Mouse (Mus musculus): Measurements from ENCODE around the gene Akr7a5. TPM values are rescaled to one million over a fixed set of nuclear protein-coding genes. Genes with fewer than 3 reads are reported as not detected.

Gene Akr7a5
- polyA plus RNA-seq, 1 experiment from 2014 or later, result 131 TPM

DNA sequence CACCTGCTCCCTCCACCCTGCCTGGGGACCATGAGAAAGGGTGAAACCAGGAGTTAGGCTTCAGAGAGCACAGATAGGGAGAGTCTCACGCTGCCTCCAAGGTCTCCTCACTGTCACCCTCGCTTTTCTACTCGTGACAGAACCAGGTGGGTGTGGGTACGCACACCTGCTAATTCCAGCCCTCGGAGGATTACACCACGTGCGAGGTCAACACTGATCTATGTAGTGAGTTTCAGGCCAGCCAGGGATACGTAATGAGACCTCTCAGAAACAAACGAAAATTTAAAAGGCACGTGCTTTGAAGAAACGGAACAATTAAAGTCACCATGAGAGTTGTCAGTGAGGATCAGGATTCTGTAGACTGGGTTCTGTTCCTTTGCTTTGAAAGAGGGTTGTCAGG, 7.9 kb downstream of the Akr7a5 start:
- POLR2A ChIA-PET, result no interaction called here

GRCm38 (mm10) chr4:139319740-139320139, 9.2 kb downstream of the Akr7a5 start:
- H3K27me3 ChIP-seq, result no peaks in the 10 kb centered on the region
- in situ Hi-C loops (cut with MboI; ENCODE audit: low pct_unique_long_range_greater_than_20kb), result no loop called here
- no peak for TF ChIP-seq CTCF (IDR thresholded peaks at IDR 0.05)
- ChIA-PET POLR2A (no interaction called here), CTCF (interaction anchor here (1.1 kb wide), 1 partner anchor 17 kb away, joined by 3 read pairs; no protein-coding TSS in a partner anchor)
- ATAC-seq, result no peak
- DNase-seq (ENCODE audit: low read depth, low spot score), result no peak

More for the DNA sequence above, 7.9 kb downstream of the Akr7a5 start:
- H3K27me3 ChIP-seq, result no peaks in the 10 kb centered on the region
- in situ Hi-C loops (cut with MboI; ENCODE audit: low pct_unique_long_range_greater_than_20kb), result no loop called here
- TF ChIP-seq CTCF (IDR thresholded peaks at IDR 0.05), result no peak
- ATAC-seq, result no peak
- DNase-seq (ENCODE audit: low read depth, low spot score), result no peak
- CTCF ChIA-PET, result no interaction called here

- in situ Hi-C loops (cut with MboI; ENCODE audit: low pct_unique_long_range_greater_than_20kb), result no loop called here
- CTCF ChIA-PET, result interaction anchor here (1.0 to 1.5 kb wide), 5 partner anchors 8 to 253 kb away, joined by 3 to 9 read pairs (median 3); partner anchors contain the start of genes Akr7a5 and Pqlc2
- TF ChIP-seq CTCF (IDR thresholded peaks at IDR 0.05), result no peak
- ATAC-seq, result no peak
- POLR2A ChIA-PET, result no interaction called here
- no peaks in the 10 kb centered on the region for H3K27me3 ChIP-seq
- no peak for DNase-seq (ENCODE audit: low read depth, low spot score)
Measured at GRCm38 (mm10) chr4:139330605-139331004, 20.1 kb downstream of the Akr7a5 start.

DNA sequence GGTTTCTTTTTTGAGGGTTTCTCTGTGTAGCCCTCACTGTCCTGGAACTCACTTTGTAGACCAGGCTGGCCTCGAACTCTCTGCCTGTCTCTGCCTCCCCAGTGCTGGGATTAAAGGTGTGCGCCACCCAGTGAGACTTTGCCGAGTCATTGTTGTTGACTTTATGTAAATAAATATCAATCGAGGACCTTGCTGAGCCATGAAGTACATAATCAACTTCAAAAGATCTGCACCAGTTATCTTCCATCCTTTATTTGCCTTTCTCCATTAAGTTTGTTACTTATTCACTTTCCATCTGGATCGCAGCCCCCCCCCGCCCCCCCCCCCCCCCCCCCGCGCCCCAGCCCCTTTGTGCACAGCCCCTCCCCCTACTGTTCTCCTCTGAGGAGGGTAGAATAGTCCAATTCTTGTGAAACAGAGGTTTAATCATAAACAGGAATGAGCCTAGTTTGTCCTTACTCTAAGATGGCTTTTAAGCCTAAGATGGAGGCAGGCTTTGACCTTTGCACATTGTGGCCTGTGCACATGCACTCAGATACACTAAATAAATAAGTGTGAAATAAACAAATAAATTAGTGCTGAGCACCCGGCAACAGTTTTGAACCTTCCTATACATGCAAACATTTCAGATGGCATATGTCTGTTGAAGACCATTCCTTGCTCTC, 24.2 kb downstream of the Akr7a5 start:
- in situ Hi-C loops (cut with MboI; ENCODE audit: low pct_unique_long_range_greater_than_20kb), result no loop called here
- DNase-seq (ENCODE audit: low read depth, low spot score), result no peak
- no peaks in the 10 kb centered on the region for H3K27me3 ChIP-seq
- ATAC-seq, result no peak
- POLR2A ChIA-PET, result no interaction called here
- TF ChIP-seq CTCF (IDR thresholded peaks at IDR 0.05), result no peak
- CTCF ChIA-PET, result interaction anchor here (1.2 kb wide), 1 partner anchor 46 kb away, joined by 3 read pairs; no protein-coding TSS in a partner anchor

DNA sequence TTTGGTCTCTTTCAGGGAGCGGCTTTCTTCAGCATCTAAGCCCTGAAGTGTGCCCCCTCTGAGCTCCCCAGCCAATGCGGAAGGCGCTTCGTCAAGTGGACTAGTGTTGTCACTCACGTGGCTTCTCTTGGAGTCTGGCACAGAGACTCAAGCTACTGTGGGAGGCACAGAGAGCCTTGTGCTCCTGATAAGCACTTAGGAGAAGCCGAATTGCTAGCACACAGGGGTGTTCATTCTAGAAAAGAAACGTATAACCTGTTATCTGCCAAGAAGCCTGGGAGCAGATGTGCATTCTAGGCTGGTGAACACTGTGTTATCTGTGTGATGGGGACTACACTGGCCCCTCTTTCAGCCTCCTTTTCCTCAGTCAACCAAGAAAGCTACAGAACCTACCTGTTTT, 25.0 kb downstream of the Akr7a5 start:
- in situ Hi-C loops (cut with MboI; ENCODE audit: low pct_unique_long_range_greater_than_20kb), result no loop called here
- CTCF ChIA-PET, result interaction anchor here (1.2 kb wide), 1 partner anchor 47 kb away, joined by 3 read pairs; no protein-coding TSS in a partner anchor
- no peaks in the 10 kb centered on the region for H3K27me3 ChIP-seq

GRCm38 (mm10) chr4:139336822-139337483, 26.4 kb downstream of the Akr7a5 start:
- ChIA-PET POLR2A (no interaction called here), CTCF (interaction anchor here (0.5 to 1.0 kb wide), 6 partner anchors 10 to 177 kb away, joined by 3 to 4 read pairs (median 3); partner anchors contain the start of genes Akr7a5 and Pqlc2)
- TF ChIP-seq CTCF (IDR thresholded peaks at IDR 0.05), result no peak
- in situ Hi-C loops (cut with MboI; ENCODE audit: low pct_unique_long_range_greater_than_20kb), result no loop called here
- ATAC-seq (no peak), DNase-seq (ENCODE audit: low read depth, low spot score) (no peak)
- no peaks in the 10 kb centered on the region for H3K27me3 ChIP-seq

More for the DNA sequence above, 25.0 kb downstream of the Akr7a5 start:
- ATAC-seq (no peak), DNase-seq (ENCODE audit: low read depth, low spot score) (no peak)
- POLR2A ChIA-PET, result no interaction called here
- TF ChIP-seq CTCF (IDR thresholded peaks at IDR 0.05), result no peak

DNA sequence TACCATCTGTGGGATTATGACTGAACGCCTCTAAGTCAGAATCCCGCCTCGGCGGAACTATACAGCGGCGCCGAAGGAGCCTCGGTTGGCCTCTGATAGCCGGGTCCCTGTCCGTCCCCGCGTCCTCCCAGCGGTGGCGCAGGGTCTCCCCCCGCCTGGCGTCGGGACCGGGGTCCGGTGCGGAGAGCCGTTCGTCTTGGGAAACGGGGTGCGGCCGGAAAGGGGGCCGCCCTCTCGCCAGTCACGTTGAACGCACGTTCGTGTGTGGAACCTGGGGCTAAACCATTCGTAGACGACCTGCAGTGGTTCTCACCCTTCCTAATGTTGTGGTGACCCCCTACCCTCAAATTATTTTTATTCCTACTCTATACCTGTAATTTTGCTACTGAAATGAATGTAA, 27.6 kb downstream of the Akr7a5 start:
- POLR2A ChIA-PET, result no interaction called here
- TF ChIP-seq CTCF (IDR thresholded peaks at IDR 0.05), result no peak
- in situ Hi-C loops (cut with MboI; ENCODE audit: low pct_unique_long_range_greater_than_20kb), result no loop called here

GRCm38 (mm10) chr4:139340835-139341234, 30.3 kb downstream of the Akr7a5 start:
- in situ Hi-C loops (cut with MboI; ENCODE audit: low pct_unique_long_range_greater_than_20kb), result no loop called here
- no peak for TF ChIP-seq CTCF (IDR thresholded peaks at IDR 0.05)
- no peak for ATAC-seq
- POLR2A ChIA-PET, result interaction anchor here (0.6 kb wide), 1 partner anchor 29 kb away, joined by 3 read pairs; no protein-coding TSS in a partner anchor
- DNase-seq (ENCODE audit: low read depth, low spot score), result no peak
- CTCF ChIA-PET, result interaction anchor here (0.9 kb wide), 1 partner anchor 10 kb away, joined by 3 read pairs; no protein-coding TSS in a partner anchor
- H3K27me3 ChIP-seq, result no peaks in the 10 kb centered on the region

More for the DNA sequence above, 27.6 kb downstream of the Akr7a5 start:
- CTCF ChIA-PET, result interaction anchor here (0.9 to 1.5 kb wide), 3 partner anchors 8 to 50 kb away, joined by 4 to 9 read pairs (median 4); no protein-coding TSS in a partner anchor
- DNase-seq (ENCODE audit: low read depth, low spot score) (no peak), ATAC-seq (no peak)
- no peaks in the 10 kb centered on the region for H3K27me3 ChIP-seq

DNA sequence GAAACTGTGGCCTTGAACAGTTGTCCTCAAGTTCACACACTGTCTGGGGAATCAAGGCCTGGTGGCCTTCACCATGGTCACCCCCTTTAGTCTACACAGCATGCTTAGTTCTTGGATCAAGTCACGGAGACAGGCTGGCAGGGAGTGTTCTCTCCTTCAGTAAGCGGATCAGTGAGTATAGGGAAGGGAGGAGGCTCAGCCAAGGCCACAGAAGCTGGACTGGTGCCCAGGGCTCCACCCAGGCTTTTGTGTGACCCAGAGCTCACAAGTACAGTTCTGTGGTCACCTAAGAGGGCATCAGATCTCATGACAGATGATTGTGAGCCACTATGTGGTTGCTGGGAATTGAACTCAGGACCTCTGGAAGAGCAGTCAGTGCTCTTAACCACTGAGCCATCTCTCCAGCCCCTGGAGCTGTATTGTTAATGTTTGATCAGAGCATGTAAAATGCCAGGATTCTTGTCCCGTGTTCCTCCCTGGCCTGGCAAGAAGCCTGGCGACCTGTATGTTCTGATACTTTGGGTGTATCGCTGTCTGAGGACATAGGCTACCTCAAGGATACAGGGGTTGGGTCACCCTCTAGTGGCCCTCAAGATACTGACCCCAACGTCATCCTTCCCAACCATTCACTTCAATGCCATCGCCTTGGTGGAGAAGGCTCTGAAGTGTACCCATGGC, 31.2 kb downstream of the Akr7a5 start:
- ChIA-PET POLR2A (no interaction called here), CTCF (no interaction called here)
- in situ Hi-C loops (cut with MboI; ENCODE audit: low pct_unique_long_range_greater_than_20kb), result no loop called here
- no peak for DNase-seq (ENCODE audit: low read depth, low spot score)
- no peaks in the 10 kb centered on the region for H3K27me3 ChIP-seq
- no peak for ATAC-seq
- no peak for TF ChIP-seq CTCF (IDR thresholded peaks at IDR 0.05)

- CTCF ChIA-PET, result no interaction called here
- no peak for ATAC-seq
- POLR2A ChIA-PET, result no interaction called here
- no peaks in the 10 kb centered on the region for H3K27me3 ChIP-seq
- in situ Hi-C loops (cut with MboI; ENCODE audit: low pct_unique_long_range_greater_than_20kb), result no loop called here
- no peak for DNase-seq (ENCODE audit: low read depth, low spot score)
- TF ChIP-seq CTCF (IDR thresholded peaks at IDR 0.05), result no peak
Measured at GRCm38 (mm10) chr4:139343718-139344117, 33.2 kb downstream of the Akr7a5 start.

All from Patski (cell line).